Mouse (Mus musculus) lung, postnatal 0 days (tissue): Measurements from ENCODE around the gene Exosc1.

Experiments
- CTCF ChIP-seq: IDR thresholded peaks from 2 replicates; pipeline ENCODE4 v1.5.1; 2016; ENCODE audit warnings: antibody characterized with exemption, mild to moderate bottlenecking
- EP300 ChIP-seq: IDR thresholded peaks from 2 replicates; pipeline ENCODE4 v1.6.1; 2016; ENCODE audit warnings: antibody characterized with exemption, mild to moderate bottlenecking, control low read depth

DNA sequence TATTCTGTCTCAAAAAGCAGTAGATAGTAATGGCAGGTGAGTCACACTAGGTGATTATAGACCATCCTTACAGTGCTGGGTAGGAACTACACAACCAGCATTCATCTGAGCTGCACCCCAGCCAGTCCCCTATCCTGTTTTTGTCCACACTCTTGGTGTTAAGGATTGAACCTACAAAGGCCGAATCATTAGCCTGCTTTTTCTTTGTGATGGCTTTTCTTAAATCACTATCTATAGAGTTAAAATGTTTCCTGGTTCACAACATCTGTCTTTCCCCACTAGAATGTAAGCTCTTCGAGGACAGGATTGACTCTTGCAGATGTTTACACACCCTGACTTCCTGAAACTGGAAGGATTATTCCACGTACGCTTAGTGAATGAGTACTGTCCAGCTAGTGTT is 13.8 kb downstream of the Exosc1 start:
- no peak for TF ChIP-seq CTCF
- TF ChIP-seq EP300 = no peak
